Mouse (Mus musculus) T-cell, adult 2 months (primary cell): ENCODE measurements around the gene Ino80b.
A peak's percentile ranks its signal among the peaks of the same experiment; 100 is the strongest.

Experiments
- DNase-seq: peaks from one replicate; pipeline ENCODE4 v3.0.0; 2022; ENCODE audit warnings: low spot score

The Ino80b gene

DNA sequence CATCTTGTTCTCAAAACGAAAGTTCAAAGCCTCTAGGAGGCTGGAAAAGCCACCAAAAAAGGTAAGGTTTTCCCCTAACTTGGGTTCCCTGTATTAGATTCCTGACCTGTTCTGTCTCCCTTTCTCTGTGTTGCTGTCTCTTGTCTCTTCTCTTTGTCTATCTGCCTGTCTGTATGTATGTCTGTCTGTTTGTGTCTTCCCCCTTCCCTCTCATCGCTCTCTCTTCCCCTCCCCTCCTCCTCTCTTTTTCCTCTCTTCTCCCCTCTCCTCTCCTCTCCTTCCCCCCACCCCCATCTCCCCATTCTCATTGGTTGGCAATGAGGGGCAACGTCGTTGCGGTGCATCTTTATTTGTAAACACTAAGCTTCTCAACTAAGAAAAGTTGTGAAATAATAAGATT lies at the start of gene Ino80b:
Gene Ino80b (minus strand): TSS at position 101 of the 400 bp plus-strand sequence.
- DNase-seq, result no peak

DNA sequence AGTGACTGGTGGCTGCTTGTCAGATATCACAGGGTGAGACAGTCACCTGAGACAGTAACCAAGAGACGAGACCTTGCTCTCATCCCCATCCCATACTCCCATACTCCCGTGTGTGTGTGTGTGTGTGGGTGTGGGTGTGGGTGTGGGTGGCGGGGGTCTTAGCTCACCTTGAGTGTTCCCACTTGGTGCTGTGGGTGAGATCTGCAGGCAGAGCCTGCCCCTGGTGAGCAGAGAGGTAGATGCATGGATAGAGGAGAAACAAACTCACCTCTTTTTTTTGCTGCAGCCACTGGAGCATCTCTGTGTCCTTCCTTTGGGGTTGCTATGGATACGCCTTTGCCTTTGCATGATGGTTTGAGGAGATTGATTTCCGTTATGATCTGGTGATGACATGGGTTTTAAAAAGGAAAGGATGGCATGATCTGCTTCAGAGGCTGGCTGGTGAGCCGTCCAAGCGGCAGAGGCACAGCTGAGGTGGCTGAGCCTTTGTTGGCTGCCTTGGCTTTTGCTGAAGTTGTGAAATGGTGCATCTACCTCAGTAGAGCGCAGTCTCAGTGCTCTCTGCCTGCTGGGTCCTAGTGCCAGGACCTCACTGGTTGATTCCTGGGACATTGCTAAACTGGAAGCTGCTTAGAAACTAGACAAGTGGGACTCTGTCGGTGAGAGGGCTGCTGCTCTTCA lies 47.1 kb upstream of the Ino80b start:
- no peak for DNase-seq

DNA sequence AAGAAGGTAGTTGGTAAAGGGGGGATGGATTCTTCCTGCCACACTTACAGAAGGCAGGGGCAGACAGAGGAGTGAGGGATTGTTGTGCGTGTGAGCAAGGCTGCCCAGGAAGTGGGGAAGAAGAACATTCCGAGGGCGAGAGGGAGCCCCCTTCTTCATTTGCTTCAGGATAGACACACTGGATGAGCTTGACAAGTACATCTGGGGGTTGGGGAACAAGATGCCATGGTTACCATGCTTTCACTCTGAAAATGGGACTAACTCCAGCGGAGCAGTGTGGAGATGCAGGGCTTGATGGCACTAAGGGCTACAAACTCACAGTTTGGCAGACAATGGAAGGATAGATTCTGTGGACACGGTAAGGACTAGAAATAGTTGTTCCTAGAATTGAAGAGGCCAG lies 45.8 kb upstream of the Ino80b start:
- DNase-seq, result no peak

DNA sequence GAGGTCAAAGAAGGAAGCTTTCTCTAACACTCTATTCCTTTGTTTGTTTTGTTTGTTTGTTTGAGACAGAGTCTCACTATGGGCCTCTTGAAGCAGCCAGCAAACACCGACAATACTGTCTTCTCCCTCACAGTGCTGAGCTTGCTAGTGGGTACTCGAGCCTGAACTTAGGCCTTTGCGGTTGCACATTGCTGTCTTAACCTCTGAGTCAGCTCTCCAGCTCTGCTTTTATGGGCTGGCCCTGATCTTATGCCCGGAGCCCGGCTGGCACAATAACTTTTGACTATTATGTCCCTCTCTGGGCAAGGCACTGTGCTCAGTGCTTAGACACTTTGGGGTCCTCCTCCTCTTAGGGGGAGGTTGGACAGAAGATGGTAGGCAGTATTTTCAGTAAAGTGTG lies 44.6 kb upstream of the Ino80b start:
- no peak for DNase-seq

DNA sequence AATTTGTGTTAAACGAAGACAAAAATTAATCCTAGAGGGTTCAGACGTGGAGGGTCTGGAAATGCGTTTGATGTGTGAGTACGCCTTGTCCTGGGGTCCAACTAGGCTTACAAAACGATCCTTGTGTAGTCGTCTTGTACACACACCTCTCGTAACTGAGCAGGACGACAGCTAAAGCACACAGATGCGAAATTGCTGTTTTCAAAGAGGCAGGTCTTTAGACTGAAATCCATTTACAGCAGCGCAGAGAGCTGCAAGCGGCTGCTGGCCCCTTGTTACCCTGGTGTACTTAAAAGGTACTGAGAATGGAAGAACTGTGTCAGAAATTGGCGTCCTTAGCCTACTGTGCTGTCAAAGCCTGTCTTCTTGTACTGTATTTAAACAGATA lies 41.0 kb upstream of the Ino80b start:
- DNase-seq, result peak; percentile 38

DNA sequence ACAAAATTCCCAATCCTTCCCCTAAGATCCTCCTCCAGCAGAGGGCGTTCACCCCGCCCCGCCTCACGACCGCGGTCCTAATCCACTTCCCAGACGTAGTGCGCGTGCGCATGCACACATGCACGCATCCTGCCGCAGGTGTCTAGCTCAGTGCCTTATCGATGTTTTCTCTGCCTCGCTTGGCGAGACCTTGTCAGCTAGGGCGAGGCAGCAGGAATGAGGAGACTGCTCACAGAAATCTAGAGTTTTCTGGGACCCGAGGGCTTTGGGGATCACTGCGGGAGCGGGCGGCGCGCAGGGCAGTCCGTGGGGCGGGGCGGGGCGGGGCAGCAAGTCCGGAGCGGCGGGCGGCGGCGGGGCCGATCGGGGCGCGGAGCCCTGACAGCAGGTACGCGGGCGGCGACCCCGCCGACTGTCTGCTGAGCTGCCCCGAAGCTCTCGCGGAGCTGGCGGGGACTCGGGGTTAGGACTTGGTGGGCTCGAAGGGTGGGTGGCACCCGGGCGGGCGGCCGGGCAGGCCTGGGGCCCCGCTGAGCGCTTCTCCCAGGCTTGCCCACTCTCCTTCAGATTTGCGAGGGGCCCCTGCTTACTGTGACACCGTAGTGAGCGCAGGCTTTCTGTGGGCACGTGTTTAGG lies 40.5 kb upstream of the Ino80b start, which contains the start of gene Dctn1:
Gene Dctn1 (plus strand): TSS at position 314 of the 636 bp plus-strand sequence.
- DNase-seq, result peak; percentile 91

DNA sequence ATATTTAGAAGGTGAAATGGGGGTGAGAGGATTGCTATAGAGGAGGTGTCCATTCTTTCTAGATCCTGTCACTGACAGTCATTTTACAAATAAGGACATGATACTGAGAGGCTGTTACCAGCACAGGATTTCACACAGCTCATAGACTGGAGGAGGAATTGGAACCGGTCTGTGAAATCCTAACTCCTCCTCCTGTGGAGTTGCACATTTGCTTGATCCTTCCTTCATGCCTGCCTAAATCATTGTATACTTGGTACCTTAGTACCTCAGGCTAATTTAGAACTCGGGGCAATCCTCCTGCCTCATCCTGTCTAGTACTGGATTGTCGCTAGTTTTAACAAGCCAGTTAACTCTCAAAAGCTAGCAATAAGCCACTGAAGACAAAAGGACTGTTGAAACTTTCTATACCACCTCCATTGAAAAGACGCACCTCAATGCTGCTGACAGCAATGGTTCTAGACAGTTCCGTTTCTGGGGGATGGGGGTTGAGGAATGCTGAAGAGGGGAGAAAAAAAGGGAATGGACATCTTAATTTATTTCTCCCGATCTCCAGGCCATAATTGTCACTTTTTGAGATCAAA lies 39.9 kb upstream of the Ino80b start:
- no peak for DNase-seq

DNA sequence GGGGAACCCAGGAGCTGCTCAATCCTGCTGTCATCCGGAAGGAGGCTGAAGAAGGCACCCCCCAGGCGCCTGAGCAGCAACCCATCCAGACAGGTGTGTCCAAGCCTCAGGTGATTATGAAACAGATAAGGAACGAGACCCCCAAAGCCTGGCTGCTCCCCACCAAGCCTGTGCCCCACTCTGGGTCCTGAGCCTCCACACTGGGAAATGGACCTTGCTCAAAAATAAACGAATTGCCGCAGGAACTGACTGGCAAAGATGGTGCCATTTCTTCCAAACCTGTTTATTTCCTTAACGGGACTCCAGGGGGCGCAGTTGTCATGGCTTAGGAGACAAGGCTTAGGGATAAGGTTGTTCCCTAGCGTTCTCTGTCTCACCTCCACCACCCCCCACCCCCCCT lies 37.5 kb upstream of the Ino80b start:
- peak; percentile 45 for DNase-seq

DNA sequence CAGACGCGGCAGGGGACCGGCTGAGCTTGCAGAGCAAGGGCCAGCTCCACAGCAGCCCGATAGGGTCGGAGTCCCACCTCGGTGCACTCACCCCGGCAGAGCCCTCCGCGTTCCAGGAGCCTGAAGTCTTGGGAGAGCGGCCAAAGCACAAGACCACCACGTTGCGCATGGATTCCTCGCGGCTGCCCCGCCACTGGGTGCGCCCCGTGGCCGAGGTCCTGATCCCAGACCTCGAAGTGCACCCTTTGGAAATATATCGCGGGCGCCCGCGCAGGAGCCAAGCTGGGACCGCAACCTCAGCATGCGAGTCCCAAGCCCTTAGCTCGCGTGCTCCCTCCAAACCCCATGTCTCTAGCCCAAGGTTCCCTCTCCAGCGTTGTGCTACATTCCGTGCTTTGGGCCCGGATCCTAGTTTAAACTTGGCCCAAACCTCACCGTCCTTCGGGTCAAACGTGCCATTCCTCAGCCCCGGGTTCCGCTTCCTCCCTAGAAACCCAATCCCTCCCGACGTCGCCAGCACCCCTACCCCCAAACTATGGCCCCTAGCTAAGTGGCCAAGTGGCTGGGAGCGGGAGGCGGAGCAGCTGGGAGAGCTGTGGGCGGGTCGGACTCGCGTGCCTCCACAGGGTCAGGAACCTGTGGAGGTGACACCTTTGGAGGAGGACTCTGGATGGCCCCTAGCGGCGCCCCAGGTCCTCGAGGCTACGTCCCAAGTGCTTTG lies 36.9 kb upstream of the Ino80b start:
- DNase-seq, result no peak

DNA sequence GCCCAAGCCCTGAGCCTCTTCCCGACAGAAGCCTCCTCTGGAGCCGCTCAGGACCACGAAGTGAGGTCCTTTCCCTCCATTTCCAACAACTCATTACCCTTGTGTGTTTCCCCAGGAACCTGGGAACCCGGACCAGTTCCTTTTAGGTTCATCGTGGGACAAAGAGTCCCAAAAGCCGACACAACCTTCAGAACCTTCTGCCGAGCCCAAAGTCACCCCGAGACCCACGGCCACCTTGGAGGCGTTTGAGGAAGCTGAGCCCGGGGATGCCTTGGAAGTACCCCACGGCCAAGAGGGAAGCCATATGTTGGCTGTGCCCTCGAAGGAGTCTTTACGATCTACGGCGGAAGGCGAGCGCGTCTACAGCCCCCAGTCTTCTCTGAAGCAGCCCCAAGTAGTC lies 36.2 kb upstream of the Ino80b start:
- no peak for DNase-seq

DNA sequence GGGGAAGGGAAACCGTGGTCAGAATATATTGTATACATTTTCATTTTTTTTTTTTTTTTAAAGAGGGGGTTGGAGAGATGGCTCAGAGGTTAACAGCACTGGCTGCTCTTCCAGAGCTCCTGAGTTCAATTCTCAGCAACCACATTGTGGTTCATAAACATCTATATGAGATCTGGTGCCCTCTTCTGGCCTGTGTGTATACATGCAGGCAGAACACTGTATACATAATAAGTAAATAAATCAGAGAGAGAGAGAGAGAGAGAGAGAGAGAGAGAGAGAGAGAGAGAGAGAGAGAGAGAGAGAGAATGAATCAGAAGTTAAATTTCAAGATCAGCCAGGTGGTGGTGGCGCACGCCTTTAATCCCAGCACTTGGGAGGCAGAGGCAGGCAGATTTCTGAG lies 34.2 kb upstream of the Ino80b start:
- peak; percentile 61 for DNase-seq

DNA sequence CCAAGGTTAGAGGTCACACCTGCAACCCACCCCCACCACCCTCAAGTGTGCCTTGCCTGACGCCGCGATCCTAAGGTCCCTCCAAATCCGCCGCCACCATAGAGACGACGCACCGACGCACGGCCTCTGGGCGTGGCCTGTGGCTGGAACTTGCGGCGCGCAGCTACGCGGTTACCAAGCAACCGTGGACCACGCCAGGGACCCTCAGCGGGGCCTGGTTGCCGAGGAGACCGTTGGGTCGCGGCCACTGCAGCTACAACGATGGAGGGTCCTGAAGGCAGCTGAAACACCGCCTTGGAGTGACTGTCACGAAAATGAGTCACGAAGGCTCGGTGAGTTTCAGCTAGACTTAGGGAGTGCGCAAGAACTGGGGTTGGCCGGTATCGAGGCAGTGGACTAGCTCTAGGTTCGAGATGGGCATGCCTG lies 31.0 kb upstream of the Ino80b start, which contains the start of the genes Wdr54 and 1700003E16Rik:
Gene Wdr54 (minus strand): TSS at position 139 of the 426 bp plus-strand sequence.
Gene 1700003E16Rik (plus strand): TSS at position 146 of the 426 bp plus-strand sequence.
- DNase-seq, result peak; percentile 39

DNA sequence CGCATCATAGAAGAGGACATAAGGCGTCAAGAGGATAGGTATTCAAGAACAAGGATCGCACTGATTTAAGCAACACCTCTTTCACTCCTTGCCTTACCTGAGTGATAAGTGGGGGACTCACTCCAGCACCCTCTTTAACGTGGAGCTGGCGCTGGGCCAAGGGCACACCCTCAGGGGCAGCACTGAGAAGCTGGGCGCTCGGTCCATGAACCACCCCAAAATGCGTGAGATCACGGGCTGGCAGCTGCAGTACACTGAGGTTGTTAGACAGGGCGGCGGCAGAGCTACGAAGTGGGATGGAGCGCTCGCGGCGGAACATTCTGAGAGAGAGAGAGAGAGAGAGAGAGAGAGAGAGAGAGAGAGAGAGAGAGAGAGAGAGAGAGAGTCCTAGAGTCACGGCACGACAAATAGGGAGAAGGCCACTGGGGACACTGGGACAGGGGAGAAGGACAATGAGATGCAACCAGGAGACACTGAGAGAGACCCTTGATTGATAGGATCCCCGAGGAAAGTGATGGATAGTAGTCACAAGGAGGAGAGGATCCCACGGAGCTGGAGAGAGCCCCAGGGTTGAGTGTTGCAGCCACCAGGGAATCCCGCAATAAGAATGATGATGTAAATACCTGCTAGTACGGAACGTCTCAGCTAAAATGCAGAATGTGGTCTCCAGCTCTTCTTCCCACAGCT lies 30.5 kb upstream of the Ino80b start:
- no peak for DNase-seq

DNA sequence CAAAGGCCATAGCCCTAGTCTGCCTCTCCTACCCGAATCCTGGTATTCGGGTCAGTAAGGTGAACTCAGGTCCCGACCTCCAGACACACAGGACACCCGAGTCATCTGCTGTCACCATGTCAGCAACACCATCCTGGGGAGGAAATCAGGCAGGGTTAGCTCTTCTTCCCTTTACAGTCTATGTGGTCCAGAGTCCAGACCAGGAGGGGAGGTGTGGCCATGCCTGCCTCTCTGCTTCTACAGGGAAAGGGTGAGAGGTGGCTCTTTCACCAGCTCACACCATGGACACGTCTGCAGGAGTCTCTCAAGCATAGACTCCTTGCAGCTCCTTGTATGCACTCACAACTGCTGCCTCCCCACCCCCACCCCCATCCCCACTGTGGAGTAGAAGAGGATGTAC lies 28.3 kb upstream of the Ino80b start:
- no peak for DNase-seq

DNA sequence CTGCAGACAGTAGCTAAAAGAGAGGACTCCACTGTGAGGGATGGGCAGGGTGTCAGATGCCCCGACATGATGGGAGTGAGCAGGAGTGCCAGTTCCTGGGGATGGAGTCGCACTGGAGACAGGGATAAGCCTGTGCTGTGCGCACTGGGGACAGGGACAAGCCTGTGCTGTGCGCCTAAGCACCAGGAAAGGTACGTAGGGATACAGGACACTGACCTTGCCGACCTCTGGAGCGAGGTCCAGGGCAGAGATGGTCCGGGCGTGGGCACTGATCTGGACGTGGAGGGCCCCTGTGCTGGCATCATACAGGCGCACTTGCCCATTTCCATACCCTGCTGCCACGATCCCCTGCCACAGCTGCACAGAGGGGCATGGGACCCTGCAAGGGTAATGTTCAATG lies 27.8 kb upstream of the Ino80b start:
- DNase-seq, result no peak

DNA sequence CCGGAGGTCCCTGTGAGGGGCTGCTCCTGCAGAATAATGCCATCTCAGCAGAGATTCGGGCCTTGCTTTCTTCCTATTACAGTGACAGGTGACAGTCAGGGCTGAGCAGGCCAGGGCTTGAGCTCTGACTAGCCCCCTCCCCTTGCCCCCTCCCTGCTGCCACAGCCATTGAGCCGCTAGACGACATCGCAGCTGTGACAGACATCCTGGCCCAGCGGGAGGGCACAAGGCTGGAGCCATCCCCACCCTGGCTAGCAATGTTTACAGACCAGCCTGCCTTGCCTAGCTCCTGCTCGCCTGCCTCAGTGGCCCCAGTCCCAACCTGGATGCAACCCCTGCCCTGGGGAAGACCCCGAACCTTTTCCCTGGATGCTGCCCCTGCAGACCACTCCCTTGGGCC lies 26.5 kb upstream of the Ino80b start:
- no peak for DNase-seq

DNA sequence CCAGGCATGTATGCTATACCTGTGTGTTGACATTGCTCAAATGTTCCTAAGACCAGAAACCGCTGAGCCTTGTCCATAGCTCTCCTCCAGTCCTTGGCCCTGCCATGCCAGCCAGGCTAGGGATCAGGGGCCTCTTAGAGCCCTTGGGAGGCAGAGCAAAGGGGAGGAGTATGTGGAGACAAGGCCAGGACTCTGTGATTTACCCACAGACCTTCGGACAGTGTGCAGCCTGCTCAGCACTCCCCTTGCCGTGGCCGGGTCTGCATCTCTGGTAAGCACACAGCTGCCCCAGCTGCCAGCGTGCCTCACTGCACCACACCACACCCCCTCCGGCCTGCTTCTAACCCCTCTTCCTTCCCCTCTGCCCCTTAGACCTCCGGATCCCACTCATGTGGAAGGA lies 22.0 kb upstream of the Ino80b start:
- DNase-seq, result no peak

DNA sequence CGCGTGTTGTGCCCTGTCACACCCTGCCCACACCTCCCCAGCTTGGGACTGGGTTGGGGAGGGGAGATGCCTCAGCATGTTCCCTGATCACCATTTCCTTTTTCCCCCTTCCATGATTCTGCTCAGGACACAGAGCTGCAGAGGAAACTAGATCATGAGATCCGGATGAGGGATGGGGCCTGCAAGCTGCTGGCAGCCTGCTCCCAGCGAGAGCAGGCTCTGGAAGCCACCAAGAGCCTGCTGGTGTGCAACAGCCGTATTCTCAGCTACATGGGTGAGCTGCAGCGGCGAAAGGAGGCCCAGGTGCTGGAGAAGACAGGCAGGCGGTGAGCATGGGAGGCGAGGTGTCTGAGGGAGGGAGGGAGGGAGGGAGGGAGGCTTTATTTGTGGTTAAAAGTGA lies 20.6 kb upstream of the Ino80b start:
- DNase-seq, result no peak

DNA sequence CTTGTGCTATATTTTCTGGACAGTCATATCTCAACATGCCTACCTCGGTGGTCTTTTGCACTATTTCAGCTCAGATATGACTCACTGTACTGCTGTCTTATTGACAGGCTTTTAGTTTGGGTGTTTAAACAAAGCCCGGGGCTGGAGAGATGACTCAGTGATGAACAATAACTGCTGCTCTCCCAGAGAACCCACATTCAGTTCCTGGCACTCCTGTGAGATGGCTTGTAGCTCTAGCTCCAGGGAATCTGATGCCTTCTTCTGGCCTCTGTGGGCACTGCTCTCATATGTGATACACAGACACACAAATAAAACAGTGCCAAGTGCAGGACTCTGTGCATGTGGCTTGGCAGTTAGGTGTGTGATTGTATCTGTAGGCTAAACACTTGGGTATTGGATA lies 20.0 kb upstream of the Ino80b start:
- no peak for DNase-seq

DNA sequence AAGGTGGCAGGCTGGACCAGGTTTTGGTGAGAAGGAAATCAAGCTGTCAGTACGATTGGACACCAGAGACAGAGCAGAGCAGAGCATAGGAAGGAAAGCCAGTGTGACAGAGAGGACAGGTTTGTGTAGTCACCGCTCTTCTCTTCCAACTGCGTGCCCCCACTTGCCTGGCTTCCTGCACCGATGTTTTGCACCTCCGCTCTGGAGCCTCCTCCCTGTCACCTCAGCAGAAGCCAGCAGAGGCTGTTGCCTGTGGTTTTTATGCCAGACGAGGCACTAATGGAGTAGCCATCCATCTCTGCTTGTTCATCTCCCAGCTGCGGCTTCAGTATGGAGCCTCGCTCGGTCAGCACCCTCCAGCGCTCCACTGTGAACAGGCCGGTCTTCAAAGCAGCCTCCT lies 17.7 kb upstream of the Ino80b start:
- no peak for DNase-seq

DNA sequence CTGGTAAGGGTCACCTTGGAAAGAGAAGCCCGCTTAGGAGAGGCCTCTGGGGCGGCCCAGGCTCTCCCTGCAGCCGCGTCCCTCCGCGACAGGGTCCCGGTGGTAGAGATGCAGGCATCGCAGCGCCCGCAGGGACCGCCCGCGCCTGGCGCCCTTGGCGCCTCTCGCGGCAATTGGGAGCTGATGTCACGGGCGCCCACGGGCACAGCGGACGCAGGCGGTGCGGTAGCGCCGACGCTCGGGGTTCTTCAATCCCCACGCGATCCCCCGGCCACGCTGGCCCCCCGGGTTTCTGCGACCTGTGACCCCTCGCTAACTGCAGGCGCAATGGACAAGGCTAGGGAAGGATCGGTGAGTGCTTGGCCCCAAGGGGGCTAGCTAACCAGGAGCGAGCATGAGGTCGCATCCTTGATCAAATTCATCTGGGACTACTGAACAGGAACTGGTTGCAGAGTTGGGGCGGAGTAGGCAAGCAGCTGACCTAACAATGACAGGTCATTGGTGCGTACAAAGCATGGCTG lies 17.0 kb upstream of the Ino80b start:
- no peak for DNase-seq

DNA sequence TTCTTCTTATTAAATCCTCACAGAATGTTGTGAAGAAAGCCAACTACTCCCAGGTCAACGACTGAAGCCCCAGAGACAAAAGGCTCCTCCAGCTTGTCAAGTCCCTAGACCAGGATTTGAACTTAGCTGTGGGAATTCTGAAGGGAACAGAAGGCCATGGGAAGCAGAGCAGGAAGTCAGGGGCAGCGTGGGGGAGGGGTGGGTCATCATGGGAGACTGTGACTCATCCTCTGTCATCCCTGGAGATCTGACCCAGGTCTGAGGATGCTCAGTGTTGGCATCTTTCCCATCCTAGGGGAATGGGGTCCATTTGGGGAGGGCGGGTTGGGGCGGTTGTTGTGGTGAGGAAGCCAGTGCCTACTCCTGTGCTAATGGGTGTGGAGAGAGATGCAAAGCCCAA lies 16.4 kb upstream of the Ino80b start:
- no peak for DNase-seq
